Mouse (Mus musculus) adipocyte (in vitro differentiated cells): ENCODE results near the gene Colca2.

Experiments
- DNase-seq: peaks from one replicate; pipeline ENCODE4 v3.0.0-alpha.2; 2016; ENCODE audit warnings: low spot score

The Colca2 gene

GRCm38 (mm10) chr9:51278500-51279381 lies at the start of gene Colca2:
Gene Colca2 (minus strand): TSS chr9:51278569.
- peak; percentile 77 for DNase-seq

- DNase-seq = no peak
Measured at GRCm38 (mm10) chr9:51327555-51327903, 49.2 kb upstream of the Colca2 start.

- DNase-seq = peak; percentile 30
Measured at GRCm38 (mm10) chr9:51326619-51327554, 48.5 kb upstream of the Colca2 start.

GRCm38 (mm10) chr9:51324406-51325065 lies 46.2 kb upstream of the Colca2 start:
- DNase-seq = no peak

DNA sequence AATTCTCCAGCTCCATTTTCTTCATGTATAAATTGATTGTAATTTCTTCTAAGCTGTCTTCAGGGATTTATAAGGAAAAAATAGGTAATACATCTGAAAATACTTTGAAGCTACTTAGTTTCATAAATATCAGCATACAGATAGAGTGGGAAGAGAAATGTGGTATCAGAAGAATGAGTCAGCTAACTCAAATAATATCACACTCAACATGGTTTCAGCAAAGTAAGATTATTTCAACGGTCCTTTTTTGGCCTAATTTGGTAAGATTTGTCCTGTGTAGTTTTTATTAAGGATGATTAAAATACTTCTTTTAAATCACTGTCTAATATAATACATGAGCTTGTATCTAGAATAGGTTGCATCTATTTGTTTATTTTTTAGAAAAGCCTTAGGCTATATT lies 41.7 kb upstream of the Colca2 start:
- no peak for DNase-seq

DNA sequence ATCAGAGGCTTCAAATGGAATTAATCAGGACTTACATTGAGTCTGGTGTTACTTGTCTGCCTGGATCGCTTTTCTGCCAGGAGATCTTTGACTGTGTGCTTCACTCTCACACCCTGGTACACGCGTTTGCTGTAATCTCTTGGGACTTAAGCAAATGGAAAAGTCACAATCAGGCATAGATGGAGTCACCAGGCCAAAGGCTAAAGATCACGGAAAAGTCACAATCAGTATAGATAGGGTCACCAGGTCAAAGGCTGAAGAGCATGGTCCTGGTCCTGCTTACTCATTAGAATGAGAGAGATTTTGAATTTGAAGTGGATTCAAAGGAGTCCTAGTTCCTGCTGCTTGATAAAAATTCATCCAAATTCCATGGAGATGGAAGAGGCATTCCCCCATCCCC lies 39.9 kb upstream of the Colca2 start:
- no peak for DNase-seq

DNA sequence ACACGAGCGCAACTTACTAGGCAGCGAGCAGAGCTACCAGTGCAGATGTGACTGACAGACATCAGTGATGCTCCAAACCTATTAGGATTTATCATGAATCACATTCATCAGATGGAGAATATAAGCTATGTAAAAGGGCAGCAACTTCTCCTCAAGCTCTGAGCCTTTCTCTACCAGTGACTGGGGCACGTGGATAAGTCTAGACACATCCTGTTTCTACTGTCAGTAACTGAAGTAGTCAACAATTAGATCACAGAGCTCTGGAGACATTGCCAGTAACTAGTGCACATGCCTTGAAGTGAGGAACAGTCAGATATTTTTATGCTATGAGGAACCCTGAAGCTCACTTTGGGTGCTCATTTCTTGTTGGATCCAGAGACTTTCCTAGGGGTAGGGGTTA lies 39.0 kb upstream of the Colca2 start:
- DNase-seq = no peak

DNA sequence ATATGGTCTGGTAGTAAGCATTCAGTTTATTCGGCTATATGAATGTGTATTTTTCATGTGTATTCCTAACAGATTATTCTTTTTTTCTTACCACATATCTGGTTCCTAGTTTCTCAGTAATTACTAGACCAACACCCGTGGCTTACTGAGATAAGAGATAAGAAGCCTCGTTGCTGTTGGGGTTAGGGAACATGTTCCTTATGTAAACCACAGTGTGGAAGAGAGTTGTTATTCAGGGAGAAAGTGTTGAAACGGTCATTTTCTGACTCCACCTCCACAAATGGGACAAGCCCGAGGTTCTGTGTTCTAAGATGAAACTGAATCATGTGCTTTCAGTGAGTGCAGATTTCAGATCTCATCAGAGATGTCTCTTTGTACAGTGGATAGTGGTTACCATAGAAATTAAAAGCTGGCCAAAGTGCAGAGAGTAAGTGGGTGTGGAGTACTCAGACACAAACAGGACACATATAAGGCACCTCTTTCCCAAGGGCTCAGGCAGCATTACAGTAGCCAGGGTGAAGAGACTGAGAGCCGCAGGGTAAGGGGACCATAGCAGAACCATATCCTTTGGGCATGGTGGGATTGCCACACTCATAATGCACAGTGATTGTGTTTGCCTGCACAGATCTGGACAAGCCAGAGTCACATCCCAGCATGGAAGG lies 37.2 kb upstream of the Colca2 start:
- DNase-seq = no peak

DNA sequence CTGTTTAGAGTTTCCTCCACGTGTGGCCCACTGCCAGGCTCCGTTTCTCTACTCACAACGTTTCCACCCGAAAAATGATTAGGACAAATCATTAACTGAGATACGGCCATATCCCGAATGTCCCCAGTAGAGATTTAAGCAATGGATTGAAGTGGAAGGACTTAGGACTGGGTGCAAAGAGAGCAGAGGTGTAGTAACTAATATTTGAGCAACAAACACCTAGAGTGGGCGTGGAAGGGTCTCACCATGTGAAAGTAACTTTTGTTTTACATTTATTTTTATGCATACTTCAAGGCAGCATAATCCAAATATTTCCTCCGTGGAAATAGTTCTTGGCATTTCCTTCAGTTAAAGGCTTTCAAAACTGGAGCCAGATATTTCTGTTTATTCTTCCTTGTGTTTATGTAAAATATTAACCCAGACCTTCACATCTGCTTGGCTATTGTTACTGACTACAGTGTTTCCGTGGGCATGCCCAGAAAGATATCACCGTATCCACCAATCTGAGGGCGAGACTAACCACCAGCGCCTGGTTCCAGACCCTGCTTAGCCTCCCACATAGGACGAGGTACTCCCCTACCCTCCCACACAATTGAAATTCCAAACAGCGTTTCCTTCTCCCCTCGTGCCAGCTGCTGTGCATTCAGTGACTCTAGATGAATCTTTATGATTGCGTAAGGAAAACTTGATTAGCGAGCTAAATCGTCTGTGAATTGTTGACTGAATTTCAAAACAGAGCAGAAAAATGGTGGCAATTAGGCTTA lies 34.4 kb upstream of the Colca2 start:
- DNase-seq = no peak

DNA sequence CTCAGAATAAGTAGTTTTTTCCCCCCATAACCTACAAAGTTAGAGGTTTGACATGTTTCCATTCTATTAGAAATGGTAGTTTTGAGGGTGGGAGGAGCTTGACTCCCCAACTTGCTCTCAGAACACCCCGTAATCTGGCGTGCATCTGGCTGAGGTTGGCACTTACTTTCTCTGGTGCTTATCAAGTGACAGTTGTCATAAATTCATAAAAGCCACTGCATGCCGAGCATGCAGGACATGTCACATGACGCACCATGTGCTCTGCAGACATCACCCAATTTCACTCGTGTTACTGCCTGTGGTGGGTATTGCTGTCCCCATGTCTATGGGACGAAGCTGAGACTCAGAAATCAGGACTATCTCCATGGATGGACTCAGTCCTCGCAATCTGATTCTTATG lies 32.1 kb upstream of the Colca2 start:
- DNase-seq = no peak

DNA sequence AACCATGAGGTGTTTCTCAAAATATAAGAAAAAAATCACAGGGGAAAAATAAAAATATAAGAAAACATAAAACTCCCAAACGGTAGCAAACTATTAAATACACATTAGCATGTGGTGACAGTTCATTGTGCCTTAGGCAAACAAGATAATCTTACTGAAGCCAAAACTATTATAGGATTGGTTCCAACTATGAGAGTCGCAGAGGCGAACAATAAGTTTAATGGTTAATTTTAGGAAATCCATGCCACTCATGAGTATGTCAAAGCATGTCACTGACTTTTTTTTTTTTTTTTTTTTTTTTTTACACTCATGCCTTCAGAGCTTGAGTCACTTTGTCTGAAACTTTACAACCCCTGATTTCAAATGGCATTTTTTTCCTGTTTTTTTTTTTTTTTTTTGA lies 28.0 kb upstream of the Colca2 start:
- no peak for DNase-seq

- DNase-seq = peak; percentile 27
Measured at GRCm38 (mm10) chr9:51305146-51305545, 26.8 kb upstream of the Colca2 start.

GRCm38 (mm10) chr9:51303980-51304379 lies 25.6 kb upstream of the Colca2 start:
- DNase-seq = no peak

GRCm38 (mm10) chr9:51293541-51293940 lies 15.2 kb upstream of the Colca2 start:
- no peak for DNase-seq

DNA sequence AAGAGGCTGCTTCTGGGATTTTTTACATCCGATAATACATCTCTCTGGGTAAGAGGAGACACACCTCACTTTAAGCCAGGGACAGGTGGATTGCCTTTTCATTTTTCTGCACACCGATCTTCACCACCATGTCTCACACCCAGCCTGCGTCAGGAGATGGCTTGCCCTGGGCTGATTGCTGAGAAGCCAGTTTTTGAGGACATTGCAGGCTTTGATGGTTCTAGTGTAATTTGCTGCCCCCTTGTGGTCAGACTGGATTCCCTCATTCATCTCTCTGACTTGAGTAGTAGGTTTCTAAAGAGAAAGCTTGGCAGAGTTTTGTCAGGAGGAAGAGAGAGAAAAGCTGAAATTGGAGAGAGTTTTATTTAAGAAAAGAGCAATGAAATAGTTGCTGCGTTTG lies 14.3 kb upstream of the Colca2 start:
- DNase-seq = peak; percentile 92

DNA sequence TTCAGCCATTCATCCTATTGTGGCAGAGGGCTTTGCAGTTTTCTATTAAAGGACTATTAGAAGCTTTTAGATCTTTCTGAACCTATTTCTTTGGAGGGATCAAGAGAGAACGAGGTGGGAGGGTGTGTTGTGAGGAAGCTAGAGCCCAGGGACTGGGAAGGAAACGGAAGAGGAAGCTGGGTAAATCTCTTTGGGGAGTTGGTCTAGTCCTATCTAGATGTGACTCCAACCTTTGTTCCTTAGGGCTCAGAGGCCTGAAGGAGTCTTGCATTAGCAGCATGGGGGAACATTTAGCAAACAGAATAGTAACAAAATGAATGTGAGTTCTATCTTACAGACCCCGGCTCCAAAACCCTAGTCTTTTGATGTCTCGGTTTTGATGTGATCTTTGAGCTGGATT lies 12.6 kb upstream of the Colca2 start:
- DNase-seq = no peak

- DNase-seq = peak; percentile 21
Measured at GRCm38 (mm10) chr9:51286079-51286478, 7.7 kb upstream of the Colca2 start.

- DNase-seq = no peak
Measured at GRCm38 (mm10) chr9:51277834-51278498, 403 bp downstream of the Colca2 start.

- no peak for DNase-seq
Measured at GRCm38 (mm10) chr9:51274678-51275077, 3.7 kb downstream of the Colca2 start.

- DNase-seq = no peak
Measured at GRCm38 (mm10) chr9:51273581-51274154, 4.7 kb downstream of the Colca2 start.
